Mouse (Mus musculus) forebrain, embryonic 11.5 days (tissue): ENCODE data around the gene Nob1. TPM values are rescaled to one million over a fixed set of nuclear protein-coding genes. Genes with fewer than 3 reads are reported as not detected.
A peak's percentile ranks its signal among the peaks of the same experiment; 100 is the strongest.

Source experiments
- ATAC-seq: fragments of 200-750 bp; cut with Nextera tagmentation; replicated peaks from 2 replicates; pipeline ENCODE4 v1.8.0; 2017; ENCODE audit warnings: moderate TSS enrichment; ENCODE audit not compliant: low FRiP score
- DNase-seq: peaks from one replicate; pipeline ENCODE4 v3.0.0-alpha.2; 2017; ENCODE audit warnings: low spot score
- H3K27ac ChIP-seq: fragments of 300-500 bp; sonication (generic); 2 replicates; pipeline ENCODE4 v1.5.1; 2014; ENCODE audit warnings: low read depth, low read length
- H3K27me3 ChIP-seq: fragments of 300-500 bp; sonication (generic); 2 replicates; pipeline ENCODE4 v1.6.1; 2014; ENCODE audit warnings: mild to moderate bottlenecking, low read length, mixed read lengths; ENCODE audit not compliant: control insufficient read depth, insufficient read depth
- H3K36me3 ChIP-seq: fragments of 300-500 bp; sonication (generic); 2 replicates; pipeline ENCODE4 v1.6.1; 2014; ENCODE audit warnings: mild to moderate bottlenecking, low read length, moderate library complexity, mixed read lengths; ENCODE audit not compliant: control insufficient read depth, insufficient read depth
- H3K4me1 ChIP-seq: fragments of 300-500 bp; sonication (generic); replicated peaks from 2 replicates; pipeline ENCODE4 v1.6.1; 2014; ENCODE audit warnings: low read length, mixed read lengths; ENCODE audit not compliant: control insufficient read depth, insufficient read depth
- H3K4me2 ChIP-seq: fragments of 300-500 bp; sonication (generic); 2 replicates; pipeline ENCODE4 v1.6.1; 2014; ENCODE audit warnings: low read depth, mild to moderate bottlenecking, low read length, moderate library complexity, mixed read lengths; ENCODE audit not compliant: severe bottlenecking
- H3K4me3 ChIP-seq: fragments of 300-500 bp; sonication (generic); 2 replicates; pipeline ENCODE4 v1.5.1; 2014; ENCODE audit warnings: low read depth, low read length
- H3K9ac ChIP-seq: fragments of 300-500 bp; sonication (generic); 2 replicates; pipeline ENCODE4 v1.6.1; 2014; ENCODE audit warnings: low read length
- H3K9me3 ChIP-seq: fragments of 300-500 bp; sonication (generic); 2 replicates; pipeline ENCODE4 v1.6.1; 2016; ENCODE audit warnings: low read length, mixed read lengths; ENCODE audit not compliant: control insufficient read depth
- WGBS: fragments of 180-500 bp; shearing (Covaris S2); extraction: QIAGEN DNeasy Blood & Tissue Kit; methylation state at CpG from one replicate; pipeline ENCODE4 v1.1.7; 2014; 5-methylcytosine and 5-hydroxymethylcytosine counted together
- polyA plus RNA-seq: library from polyadenylated mRNA; unstranded; fragments of >200 nt; fragmentation: Nextera tagmentation; extraction: Ambion mirVana; gene quantifications from 2 replicates; pipeline ENCODE4 v1.2.1, GENCODE M21; 2014

Gene Nob1
- polyA plus RNA-seq, 1 experiment from 2014 or later = 88.7 TPM

GRCm38 (mm10) chr8:107424176-107424575 lies 675 bp downstream of the Nob1 start:
- WGBS = 34% methylated on average over 9 of the region's 9 CpGs
- no peak for DNase-seq
- H3K27ac ChIP-seq = peak overlapping the region; percentile 25; the same call in 1 of the 2 replicates

GRCm38 (mm10) chr8:107417001-107417400 lies 7.8 kb downstream of the Nob1 start:
- no peaks in the 10 kb centered on the region for H3K27me3 ChIP-seq
- ATAC-seq (no peak), DNase-seq (no peak)
- H3K36me3 ChIP-seq = peaks cover 19% of the 10 kb centered on the region; the same call in 1 of the 2 replicates
- H3K9ac ChIP-seq = no peak overlapping the region
- no peaks in the 10 kb centered on the region for H3K9me3 ChIP-seq
- H3K4me2 ChIP-seq = no peak overlapping the region
- no peak overlapping the region for H3K4me3 ChIP-seq
- H3K4me1 ChIP-seq = no peaks in the 10 kb centered on the region
- no peak overlapping the region for H3K27ac ChIP-seq
- 85% methylated on average over 12 of the region's 12 CpGs for WGBS

More at GRCm38 (mm10) chr8:107424176-107424575, 675 bp downstream of the Nob1 start:
- peaks cover 6% of the 10 kb centered on the region; the same call in 1 of the 2 replicates for H3K4me1 ChIP-seq
- peak overlapping the region; percentile 92 for H3K9ac ChIP-seq
- no peaks in the 10 kb centered on the region for H3K27me3 ChIP-seq
- H3K4me2 ChIP-seq = peak overlapping the region; percentile 56
- peaks cover 4% of the 10 kb centered on the region; the same call in 1 of the 2 replicates for H3K36me3 ChIP-seq
- peak; percentile 11; the same call in 1 of the 2 replicates for ATAC-seq
- H3K9me3 ChIP-seq = no peaks in the 10 kb centered on the region
- H3K4me3 ChIP-seq = peak overlapping the region; percentile 87

- Histone ChIP-seq H3K27me3 (no peaks in the 10 kb centered on the region), H3K9ac (no peak overlapping the region), H3K4me3 (no peak overlapping the region), H3K36me3 (peaks cover 19% of the 10 kb centered on the region; the same call in 1 of the 2 replicates), H3K4me1 (no peaks in the 10 kb centered on the region), H3K4me2 (no peak overlapping the region), H3K9me3 (no peaks in the 10 kb centered on the region), H3K27ac (no peak overlapping the region)
- WGBS = 94% methylated on average over 10 of the region's 10 CpGs
- DNase-seq (no peak), ATAC-seq (no peak)
Observed at GRCm38 (mm10) chr8:107413881-107414280, 11.0 kb downstream of the Nob1 start.

GRCm38 (mm10) chr8:107412552-107412951 lies 12.3 kb downstream of the Nob1 start:
- no peak for DNase-seq
- ATAC-seq = no peak
- no peak overlapping the region for H3K4me2 ChIP-seq
- H3K27ac ChIP-seq = no peak overlapping the region
- no peak overlapping the region for H3K9ac ChIP-seq
- WGBS = 89% methylated on average over 8 of the region's 8 CpGs
- peaks cover 12% of the 10 kb centered on the region; the same call in 1 of the 2 replicates for H3K36me3 ChIP-seq
- no peaks in the 10 kb centered on the region for H3K27me3 ChIP-seq
- H3K4me1 ChIP-seq = no peaks in the 10 kb centered on the region; the same call in 1 of the 2 replicates
- H3K4me3 ChIP-seq = no peak overlapping the region
- H3K9me3 ChIP-seq = no peaks in the 10 kb centered on the region

GRCm38 (mm10) chr8:107411391-107411790 lies 13.5 kb downstream of the Nob1 start:
- WGBS = 79% methylated on average over 4 of the region's 4 CpGs
- Histone ChIP-seq H3K27me3 (no peaks in the 10 kb centered on the region), H3K36me3 (peaks cover 12% of the 10 kb centered on the region; the same call in 1 of the 2 replicates), H3K9ac (no peak overlapping the region), H3K27ac (no peak overlapping the region), H3K9me3 (no peaks in the 10 kb centered on the region), H3K4me3 (no peak overlapping the region), H3K4me1 (no peaks in the 10 kb centered on the region; the same call in 1 of the 2 replicates), H3K4me2 (no peak overlapping the region)
- no peak for ATAC-seq
- DNase-seq = no peak

- ATAC-seq (no peak), DNase-seq (no peak)
- no peak overlapping the region for H3K4me2 ChIP-seq
- H3K27ac ChIP-seq = no peak overlapping the region
- 74% methylated on average over 3 of the region's 3 CpGs for WGBS
- peaks cover 4% of the 10 kb centered on the region; the same call in 1 of the 2 replicates for H3K36me3 ChIP-seq
- no peak overlapping the region for H3K9ac ChIP-seq
- H3K9me3 ChIP-seq = no peaks in the 10 kb centered on the region
- H3K27me3 ChIP-seq = no peaks in the 10 kb centered on the region
- no peaks in the 10 kb centered on the region; the same call in 1 of the 2 replicates for H3K4me1 ChIP-seq
- H3K4me3 ChIP-seq = no peak overlapping the region
Observed at GRCm38 (mm10) chr8:107405935-107406334, 18.9 kb downstream of the Nob1 start.

- H3K4me2 ChIP-seq = 0 out of 2 replicates have a peak overlapping the region, but pooled peaks have one; percentile 54
- ATAC-seq = no peak
- no peak for DNase-seq
- no peak overlapping the region for H3K27ac ChIP-seq
- no peaks in the 10 kb centered on the region for H3K36me3 ChIP-seq
- no peaks in the 10 kb centered on the region for H3K27me3 ChIP-seq
- H3K9me3 ChIP-seq = no peaks in the 10 kb centered on the region
- H3K9ac ChIP-seq = no peak overlapping the region
- H3K4me3 ChIP-seq = no peak overlapping the region
- WGBS = 84% methylated on average over 4 of the region's 4 CpGs
- no peaks in the 10 kb centered on the region; the same call in 1 of the 2 replicates for H3K4me1 ChIP-seq
Observed at GRCm38 (mm10) chr8:107404057-107404456, 20.8 kb downstream of the Nob1 start.

GRCm38 (mm10) chr8:107403038-107403781 lies 21.6 kb downstream of the Nob1 start, which contains the start of gene Nqo1:
Gene Nqo1, minus strand, starts transcription at chr8:107403206.
- peak; percentile 97 for ATAC-seq
- DNase-seq = peak; percentile 85
- WGBS = 17% methylated on average over 22 of the region's 22 CpGs
- Histone ChIP-seq H3K4me2 (peak within 1 kb of the TSS; percentile 54), H3K36me3 (no peaks in the 10 kb centered on the region), H3K27me3 (no peaks in the 10 kb centered on the region), H3K9me3 (no peaks in the 10 kb centered on the region), H3K4me3 (peak within 1 kb of the TSS; percentile 20), H3K9ac (peak within 1 kb of the TSS; percentile 35), H3K4me1 (no peaks in the 10 kb centered on the region; the same call in 1 of the 2 replicates), H3K27ac (no peak within 1 kb of the TSS)
